Mouse (Mus musculus): Measurements from ENCODE around the gene Pi4kb.
"Not testable (repeated sequence)": the region's sequence is repeated elsewhere in the genome, so short reads cannot be mapped to it uniquely, and the experiment has no call there.

Pi4kb gene

DNA sequence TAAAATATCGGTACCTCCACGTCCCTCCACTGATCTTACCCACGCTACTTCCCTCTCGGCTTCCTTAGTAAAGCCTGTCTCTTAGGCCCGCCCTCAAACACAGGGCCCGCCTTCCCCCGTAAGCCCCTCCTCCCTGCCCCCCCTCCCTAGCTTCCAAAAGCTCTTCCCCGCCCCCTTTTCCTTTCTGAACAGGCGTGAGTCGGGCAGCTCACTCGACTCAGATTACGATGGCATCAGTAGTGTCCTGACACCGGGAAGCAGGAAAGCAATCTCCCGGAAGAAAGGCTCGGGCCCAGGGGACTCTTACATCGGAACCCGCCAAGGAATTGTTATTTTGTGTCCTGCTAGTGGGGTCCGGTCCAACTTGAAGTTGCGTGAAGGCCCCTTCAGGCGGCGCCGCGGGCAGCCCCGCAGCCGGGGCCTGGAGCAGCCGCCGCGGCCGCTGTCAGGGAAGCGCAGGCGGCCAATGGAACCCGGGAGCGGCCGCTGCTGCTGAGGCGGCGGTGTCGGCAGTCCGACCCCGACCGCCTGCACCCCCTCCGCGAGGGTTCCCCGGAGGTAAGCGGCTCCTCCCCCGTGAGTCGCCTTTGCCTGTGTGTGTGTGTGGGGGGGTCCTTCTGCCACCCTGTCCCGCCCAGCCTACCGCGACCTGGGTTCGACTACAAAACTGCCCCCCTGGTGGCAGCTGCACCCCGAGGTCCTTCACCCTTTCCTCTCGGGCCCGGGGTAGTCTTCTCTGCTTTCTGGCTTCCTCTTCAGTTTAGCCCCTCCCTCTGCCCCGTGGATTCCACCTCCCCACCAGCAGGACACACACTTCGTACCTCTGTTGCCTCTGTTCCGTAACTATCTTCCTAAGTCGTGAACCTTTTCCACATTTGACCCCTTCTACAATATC lies at the start of gene Pi4kb:
Gene Pi4kb (plus strand): TSS at position 204 of the 895 bp plus-strand sequence.
- peak; percentile 95 for DNase-seq (ENCODE audit: low read depth, low spot score)

DNA sequence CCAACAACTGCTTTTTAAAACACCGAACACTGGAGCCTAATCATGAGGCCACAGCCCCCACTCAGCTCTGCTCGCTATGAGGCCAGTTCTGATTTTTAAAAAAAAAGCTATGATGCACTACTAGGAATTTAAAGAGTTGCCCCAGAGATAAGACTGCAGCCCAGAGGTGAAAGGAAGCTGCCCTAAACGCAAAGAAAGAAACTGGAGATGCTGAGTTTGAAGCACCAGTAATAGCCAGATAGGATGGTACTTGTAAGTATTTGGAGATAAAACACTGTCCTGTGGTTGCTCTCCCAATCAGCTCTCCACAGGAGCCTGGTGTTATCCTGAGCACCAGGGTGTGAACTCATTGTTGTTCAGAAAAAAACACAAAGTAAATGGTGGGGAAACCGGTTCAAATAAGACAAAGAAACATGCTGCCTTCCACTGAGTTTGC lies 48.2 kb upstream of the Pi4kb start:
- DNase-seq (ENCODE audit: low read depth, low spot score), result not testable (repeated sequence)

DNA sequence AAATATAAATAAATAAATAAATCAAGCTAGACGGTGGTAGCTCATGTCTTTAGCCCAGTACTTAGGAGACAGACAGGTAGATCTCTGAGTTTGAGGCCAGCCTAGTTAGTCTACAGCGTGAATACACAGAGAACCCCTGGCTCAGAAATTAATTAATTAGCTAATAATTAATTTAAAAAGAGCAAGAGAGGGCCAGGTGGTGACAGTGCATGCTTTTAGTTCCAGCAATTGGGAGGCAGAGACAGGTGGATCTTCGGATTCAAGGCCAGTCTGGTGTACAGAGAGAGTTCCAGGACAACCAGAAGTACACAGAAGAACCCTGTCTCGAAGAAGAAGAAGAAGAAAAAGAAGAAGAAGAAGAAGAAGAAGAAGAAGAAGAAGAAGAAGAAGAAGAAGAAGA lies 45.6 kb upstream of the Pi4kb start:
- not testable (repeated sequence) for DNase-seq (ENCODE audit: low read depth, low spot score)

DNA sequence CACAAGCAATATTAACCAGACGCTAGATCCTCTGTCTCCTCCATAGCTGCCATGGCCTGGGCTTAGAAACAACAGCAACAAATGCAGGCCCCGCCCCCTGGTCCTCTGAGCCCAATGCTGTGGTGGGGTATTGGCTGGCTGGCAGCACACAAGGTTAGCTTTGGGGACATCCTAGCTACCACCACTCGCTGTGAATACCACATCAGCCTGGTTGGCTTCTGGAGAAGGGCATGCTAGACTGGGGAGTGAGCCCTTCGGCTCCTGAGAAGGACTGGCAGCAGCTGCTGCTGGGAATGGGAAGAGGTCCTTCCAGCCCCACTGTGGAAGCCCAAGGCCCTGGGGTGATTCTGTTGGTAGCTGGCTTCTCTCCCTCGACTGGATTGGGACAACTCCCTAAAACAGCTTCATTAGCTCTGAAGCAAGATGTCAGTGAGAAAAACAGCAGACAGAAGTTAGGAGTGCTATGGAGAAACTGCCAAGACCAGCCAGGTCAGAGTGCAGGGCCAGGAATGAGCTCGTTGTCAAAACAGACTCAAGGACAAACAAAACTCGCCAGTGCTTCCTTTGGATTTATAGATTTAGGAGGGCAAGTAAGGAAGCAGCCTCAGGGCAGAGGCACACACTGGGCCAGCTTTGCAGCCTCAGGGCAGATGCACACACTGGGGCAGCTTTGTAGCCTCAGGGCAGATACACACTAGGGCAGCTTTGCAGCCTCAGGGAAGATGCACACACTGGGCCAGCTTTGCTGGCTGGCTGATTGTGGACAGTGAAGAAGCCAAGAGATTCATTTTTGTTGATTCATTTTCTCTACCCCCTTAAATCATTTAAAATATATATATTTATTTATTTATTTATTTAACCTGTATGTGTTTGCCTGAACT lies 43.9 kb upstream of the Pi4kb start:
- DNase-seq (ENCODE audit: low read depth, low spot score), result not testable (repeated sequence)

DNA sequence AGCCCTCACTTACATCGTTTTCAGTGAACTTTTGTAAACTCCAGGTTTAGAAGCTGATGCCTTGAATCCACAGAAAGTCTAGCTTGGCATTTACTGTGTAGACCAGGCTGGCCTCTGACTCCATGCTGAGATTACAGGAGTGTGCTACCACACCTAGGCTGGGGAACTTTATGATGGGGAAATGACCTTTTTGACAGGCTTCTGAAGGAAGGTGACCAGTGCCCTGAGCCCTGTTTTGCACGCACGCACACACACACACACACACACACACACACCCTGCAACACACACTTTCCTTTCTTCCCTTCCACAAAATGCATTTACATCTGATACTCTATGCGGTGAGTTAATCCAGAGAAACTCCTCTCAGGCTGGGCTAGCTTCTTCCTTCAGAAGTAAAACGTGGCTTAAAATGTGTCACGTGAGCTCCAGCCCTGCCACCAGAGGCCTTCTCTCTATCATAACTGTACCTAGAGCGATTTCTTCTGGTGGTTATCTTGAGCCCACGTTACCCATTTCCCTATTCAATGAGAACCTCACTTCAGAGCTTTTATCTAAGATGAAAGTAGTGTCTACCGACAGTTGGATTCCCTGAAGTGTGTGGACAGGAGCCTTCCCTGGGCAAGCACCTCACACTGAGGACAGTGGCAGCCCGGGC lies 43.0 kb upstream of the Pi4kb start:
- DNase-seq (ENCODE audit: low read depth, low spot score), result not testable (repeated sequence)

DNA sequence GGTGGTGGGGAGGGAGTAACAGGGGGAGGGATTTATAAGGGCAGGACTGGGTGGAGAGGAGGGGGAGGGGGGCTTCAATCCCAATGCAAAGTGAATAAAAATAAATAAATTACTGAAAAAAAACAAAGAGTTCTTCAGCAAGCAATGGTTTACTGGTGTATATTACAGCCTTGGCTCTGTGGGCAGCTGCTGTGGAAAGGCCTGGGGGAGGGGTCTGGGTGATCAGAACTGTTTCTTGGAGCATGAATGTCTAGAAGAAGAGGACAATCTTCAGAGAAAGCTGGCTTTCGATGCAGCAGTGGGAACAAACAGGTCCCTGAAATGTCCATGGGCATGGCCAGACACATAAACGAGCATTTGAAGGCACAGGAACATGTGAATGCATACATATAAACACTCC lies 42.3 kb upstream of the Pi4kb start:
- DNase-seq (ENCODE audit: low read depth, low spot score), result not testable (repeated sequence)

DNA sequence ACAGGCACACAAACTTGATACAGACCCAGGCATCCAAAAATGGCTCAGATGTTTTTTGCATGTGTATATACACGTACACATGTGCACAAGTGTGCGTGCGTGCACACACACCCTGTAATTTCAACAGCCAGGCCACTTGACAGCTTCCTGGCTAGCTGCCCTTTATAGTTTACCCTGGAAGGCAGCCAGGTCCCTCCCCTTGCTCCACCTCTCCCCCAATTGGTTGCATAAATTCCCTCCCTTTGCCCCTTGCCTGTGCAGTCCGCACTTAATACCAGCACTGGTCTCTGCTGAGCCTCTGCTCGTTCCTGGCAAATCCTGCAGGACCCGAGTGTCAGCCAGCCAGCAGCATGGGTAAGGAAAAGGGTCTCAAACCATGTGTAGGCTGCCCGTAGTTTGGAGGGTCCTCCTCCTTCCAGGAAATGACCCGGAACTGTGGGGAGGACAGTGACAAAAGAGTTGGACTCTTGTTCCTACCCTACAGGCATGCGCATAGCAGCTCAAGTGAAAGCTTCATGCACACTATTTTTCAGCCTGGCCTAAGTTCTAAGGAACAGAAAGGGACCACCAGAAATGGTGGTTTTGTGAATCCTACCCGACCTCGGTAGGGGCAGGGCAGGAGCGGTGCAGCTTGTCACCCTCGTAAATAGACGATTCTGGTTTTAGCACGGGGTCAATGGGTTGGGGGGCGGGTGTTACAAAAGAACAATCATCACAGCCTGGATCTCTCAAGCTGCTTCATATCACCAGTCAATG lies 41.5 kb upstream of the Pi4kb start, which contains the start of gene Selenbp1:
Gene Selenbp1 (plus strand): TSS at position 248 of the 756 bp plus-strand sequence.
- peak; percentile 19 for DNase-seq (ENCODE audit: low read depth, low spot score)

DNA sequence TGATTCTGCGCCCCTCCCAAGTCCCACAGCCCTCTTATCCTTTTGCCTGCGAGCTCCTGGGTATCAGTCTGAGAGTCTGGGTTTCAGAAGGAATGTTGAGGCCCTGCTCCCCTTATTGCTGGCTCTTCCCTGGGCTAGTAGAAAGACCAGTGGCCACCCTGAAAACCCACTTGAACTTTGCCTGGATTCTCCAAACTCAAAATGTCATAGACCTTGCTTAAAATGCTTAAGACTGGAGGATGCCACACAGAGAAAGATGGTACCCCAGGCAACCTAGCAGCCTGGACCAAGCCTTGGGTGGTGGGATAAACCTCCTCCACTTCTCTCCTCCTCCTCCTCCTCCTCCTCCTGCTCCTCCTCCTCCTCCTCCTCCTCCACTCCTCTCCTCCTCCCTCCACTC lies 40.9 kb upstream of the Pi4kb start:
- not testable (repeated sequence) for DNase-seq (ENCODE audit: low read depth, low spot score)

DNA sequence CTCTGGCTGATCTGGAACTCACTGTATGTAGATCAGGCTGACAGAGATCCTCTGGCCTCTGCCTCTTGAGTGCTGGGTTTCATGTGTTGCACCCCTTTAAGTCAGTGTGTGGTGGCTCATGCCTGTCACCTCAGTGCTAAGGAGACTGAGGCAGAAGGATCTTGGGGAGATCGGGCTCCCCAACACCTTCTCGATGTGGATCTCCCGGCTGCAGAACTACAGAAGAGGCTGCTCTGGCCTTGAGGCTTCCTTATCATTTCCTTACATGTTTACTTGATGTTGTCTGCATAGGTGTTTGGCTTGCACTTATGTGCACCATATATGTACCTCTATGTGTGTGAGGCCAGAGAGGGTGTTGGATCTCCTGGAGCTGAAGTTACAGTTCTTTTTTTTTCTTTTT lies 40.0 kb upstream of the Pi4kb start:
- DNase-seq (ENCODE audit: low read depth, low spot score), result not testable (repeated sequence)

DNA sequence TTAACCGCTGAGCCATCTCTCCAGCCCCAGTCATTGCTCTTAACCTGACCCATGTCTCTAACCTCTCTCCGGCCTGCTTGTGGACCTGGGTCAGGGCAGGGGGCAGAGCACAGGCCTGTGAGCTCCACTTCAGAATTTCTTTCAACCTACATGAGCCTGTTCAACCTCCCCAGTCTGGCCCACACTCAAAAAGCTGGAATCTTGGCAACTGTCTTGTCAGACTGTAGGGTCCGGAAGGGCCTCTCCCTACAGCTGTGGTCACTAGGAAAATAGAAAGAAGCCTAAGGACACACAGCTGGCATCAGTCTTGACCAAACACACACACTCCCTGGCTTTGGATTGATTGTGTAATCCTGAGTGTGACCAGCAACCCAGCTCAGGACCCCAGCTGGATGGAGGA lies 39.2 kb upstream of the Pi4kb start:
- DNase-seq (ENCODE audit: low read depth, low spot score), result not testable (repeated sequence)

DNA sequence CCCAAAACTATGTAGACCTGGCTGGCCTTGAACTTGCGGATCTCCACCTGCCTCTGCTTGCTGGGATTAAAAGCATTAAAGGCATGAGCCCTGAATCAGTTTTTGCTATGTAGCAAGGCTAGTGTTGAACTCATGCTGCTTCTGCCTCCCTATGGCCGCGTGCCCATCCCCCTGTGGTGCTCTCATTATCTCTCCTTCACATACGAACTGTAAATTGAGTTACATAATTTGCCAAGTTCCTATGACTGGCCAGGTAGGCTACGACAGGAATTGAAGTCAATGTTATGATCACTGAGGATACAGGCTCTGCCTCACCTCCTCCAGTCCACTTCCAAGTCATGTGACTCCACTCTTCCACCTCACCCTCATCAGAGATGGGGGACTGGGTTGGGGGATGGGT lies 38.4 kb upstream of the Pi4kb start:
- DNase-seq (ENCODE audit: low read depth, low spot score), result not testable (repeated sequence)

DNA sequence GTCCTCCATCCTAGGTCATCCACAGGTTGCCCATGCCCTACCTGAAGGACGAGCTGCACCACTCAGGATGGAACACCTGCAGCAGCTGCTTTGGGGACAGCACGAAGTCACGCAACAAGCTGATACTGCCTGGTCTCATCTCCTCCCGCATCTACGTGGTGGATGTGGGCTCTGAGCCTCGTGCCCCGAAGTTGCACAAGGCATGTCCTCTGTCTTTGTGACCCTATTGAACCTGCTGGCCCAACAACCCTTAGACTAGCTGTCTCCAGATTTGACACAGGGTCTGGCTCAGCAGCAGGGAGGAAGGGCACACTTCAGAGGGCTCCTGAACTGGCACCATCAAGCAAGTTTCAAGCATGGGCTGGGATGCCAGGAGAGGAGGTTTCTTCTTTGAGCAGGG lies 37.3 kb upstream of the Pi4kb start:
- not testable (repeated sequence) for DNase-seq (ENCODE audit: low read depth, low spot score)

DNA sequence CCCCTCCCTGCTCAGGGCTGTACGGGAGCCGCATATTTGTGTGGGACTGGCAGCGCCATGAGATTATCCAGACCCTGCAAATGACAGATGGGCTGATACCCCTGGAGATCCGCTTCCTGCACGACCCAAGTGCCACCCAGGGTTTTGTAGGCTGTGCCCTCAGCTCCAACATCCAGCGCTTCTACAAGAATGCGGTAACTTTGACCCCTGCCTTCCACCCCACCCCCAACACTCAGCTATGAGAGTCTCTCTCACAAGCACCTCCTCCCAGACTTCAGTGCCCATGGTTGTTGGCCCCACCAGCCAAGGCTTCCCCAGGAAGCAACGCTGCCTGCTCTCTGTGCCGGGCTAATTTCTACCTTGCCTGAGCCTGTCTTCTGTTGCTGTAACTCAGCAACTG lies 34.5 kb upstream of the Pi4kb start:
- DNase-seq (ENCODE audit: low read depth, low spot score), result not testable (repeated sequence)

DNA sequence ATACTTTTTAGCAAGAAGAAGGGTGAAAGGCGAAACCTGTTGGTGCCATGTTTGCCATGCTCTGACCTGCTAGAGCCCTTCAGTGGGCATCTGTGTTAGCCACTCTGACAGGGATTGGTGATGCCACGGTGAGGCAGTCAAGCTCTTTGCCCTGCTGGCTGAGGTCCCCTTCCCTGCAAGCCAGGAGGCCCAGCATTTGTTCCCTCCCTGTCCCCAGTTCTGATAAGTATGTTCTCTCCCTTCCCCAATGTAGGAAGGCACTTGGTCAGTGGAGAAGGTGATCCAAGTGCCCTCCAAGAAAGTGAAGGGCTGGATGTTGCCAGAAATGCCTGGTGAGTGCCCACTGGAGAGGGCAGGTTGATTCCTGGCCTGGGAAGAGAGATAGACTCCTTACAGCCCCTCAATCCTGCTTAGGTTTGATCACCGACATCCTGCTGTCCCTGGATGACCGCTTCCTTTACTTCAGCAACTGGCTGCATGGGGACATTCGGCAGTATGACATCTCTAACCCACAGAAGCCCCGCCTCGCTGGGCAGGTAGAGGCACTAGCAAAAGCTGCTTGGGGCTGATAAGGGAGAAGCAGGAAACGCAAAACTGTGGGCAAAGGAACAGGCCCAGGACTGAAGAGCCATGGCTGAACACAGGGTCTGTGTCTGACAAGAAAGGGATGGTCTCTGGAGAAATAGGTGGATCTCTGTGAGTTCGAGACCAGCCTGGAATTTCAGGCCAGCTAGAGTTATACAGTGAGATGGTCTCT lies 32.1 kb upstream of the Pi4kb start:
- DNase-seq (ENCODE audit: low read depth, low spot score), result not testable (repeated sequence)

DNA sequence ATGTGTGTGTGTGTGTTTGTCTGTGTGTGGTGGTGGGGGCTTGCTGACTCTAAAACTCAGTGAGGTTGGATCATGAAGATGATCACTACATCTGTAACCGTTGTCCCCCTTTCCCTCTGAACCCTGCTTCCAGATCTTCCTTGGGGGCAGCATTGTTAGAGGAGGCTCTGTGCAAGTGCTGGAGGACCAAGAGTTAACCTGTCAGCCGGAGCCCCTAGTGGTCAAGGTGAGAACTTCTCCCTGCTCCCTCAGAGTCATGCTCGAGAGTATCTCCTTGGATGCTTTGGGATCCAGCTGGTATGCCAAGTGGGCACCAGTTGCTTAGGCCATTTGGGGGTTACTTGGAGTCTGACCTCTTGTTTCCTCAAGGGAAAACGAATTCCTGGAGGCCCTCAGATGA lies 30.8 kb upstream of the Pi4kb start:
- DNase-seq (ENCODE audit: low read depth, low spot score), result not testable (repeated sequence)

DNA sequence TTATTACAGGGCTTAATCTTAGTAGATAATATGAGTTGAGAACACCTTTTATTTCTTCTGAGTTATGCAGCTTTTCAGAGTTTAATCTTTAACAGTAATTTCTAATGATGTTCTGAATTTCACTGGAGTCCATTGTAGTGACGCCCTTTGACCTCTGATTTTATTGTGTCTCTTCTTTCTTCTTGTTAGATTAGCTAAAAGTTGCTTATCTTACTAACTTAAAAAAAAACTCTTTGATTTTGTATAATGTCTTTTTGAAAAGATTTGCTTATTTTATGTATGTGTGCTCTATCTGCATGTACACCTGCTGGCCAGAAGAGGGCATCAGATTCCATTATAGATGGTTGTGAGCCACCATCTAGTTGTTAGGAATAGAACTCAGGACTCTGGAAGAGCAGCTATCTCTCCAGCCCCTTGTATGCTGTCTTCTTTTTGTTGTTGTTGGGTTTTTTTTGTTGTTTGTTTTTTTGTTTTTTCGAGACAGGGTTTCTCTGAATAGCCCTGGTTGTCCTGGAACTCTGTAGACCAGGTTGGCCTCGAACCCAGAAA lies 26.4 kb upstream of the Pi4kb start:
- DNase-seq (ENCODE audit: low read depth, low spot score), result peak; percentile 55

DNA sequence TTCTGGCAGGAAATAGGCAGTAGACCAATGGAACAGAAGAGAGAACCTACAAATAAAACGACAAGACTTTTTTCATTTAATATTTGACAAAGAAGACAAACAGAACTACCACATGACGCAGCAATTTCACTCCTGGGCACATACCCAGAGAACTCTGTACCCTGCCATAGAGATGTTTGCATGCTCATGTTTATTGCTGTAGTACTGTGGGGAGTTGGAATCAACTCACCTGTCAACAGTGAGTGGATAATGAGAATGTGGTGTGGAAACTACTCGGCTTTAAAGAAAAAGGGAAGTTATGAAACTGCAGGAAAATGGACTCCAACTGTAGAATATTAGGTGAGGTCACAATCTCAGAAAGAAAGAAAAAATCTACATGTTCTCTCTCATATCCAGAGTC lies 24.9 kb upstream of the Pi4kb start:
- no peak for DNase-seq (ENCODE audit: low read depth, low spot score)

DNA sequence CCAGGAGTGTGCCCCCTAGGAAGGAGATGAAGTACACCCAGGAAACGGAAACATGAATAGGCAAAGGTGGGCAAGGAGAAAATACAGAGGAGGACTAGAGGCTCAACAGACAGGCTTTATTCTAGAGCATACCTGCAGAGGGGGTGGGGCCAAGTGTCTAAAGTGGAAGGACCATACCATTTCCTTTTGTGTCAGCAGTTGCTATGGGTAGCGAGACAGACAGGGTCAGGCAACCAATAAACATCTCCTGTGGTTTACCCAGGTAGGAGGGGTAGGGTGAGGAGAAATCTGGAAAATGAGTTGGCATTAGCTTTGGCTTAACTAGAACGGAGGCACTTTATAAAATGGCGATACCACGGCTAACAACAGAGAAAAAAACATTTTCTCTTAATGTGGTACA lies 21.7 kb upstream of the Pi4kb start:
- DNase-seq (ENCODE audit: low read depth, low spot score), result peak; percentile 81

DNA sequence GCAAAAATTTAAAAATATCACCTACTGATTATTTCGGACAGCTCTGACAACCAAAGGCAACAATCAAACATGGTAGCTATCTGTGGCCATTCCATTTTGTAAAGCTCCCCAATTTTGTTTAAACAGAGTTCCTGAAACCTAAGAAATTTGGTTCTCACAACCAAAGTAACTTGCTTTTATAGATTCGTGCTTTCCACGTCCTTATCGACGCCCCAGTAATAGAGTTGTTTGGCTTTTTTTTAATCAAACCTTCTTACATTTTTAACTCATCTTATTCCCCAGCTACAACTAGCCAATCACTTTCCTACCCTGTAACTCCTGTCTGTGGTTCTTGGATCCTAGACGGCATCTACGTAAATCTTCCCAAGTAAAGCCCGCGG lies 21.2 kb upstream of the Pi4kb start:
- no peak for DNase-seq (ENCODE audit: low read depth, low spot score)
